Mouse (Mus musculus): Measurements from ENCODE around the gene Naa40.

DNA sequence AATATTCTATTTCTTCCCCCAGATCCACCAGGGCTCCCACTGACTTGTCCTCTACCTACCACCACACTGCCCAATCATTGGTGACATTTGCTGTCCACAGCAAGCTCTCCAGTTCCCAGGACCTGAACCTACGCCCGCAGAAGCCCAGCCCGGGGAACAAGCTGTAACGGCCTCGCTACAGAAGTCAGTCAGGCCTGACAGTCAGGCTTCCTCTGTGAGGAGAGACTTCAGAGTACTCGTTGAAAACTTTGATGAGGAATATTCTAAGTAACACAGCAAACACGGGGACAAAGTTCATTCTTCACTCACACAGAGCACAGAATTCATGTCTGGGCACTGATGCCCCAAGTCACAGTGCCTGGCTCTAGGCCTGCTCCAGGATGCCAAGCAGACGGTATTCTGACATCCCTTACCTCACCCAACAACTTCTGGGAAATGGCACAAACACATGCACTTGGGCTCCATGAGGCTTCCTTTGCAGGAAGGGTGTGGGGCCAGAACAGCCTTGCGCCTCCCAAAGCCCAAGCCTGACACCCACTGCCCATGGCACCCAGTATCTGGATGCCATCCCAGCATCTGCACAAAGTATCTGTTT, 15.8 kb downstream of the Naa40 start:
- TF ChIP-seq CTCF (IDR thresholded peaks at IDR 0.05; ENCODE audit: low read depth): no peak
- TF ChIP-seq EP300 (IDR thresholded peaks at IDR 0.05; ENCODE audit: low read depth): no peak
